Mouse (Mus musculus): ENCODE results near the gene Gapvd1. TPM values are rescaled to one million over a fixed set of nuclear protein-coding genes. Genes with fewer than 3 reads are reported as not detected.

Gapvd1 gene
- polyA plus RNA-seq, 1 experiment = 86.3 TPM

GRCm38 (mm10) chr2:34711904-34712303 is 43.1 kb downstream of the Gapvd1 start:
- H3K4me1 ChIP-seq (ENCODE audit: control insufficient read depth, insufficient read depth, low read length) = no peaks in the 10 kb centered on the region
- no peaks in the 10 kb centered on the region for H3K27me3 ChIP-seq (ENCODE audit: control insufficient read depth, insufficient read depth, low read length, poor library complexity, severe bottlenecking)
- peaks cover 36% of the 10 kb centered on the region for H3K36me3 ChIP-seq (ENCODE audit: control insufficient read depth, insufficient read depth, low read length, poor library complexity, severe bottlenecking)
- TF ChIP-seq CTCF (IDR thresholded peaks at IDR 0.05; ENCODE audit: low read depth, low read length) (no peak), EP300 (IDR thresholded peaks at IDR 0.05; ENCODE audit: insufficient read depth, low read depth, low read length) (no peak), POLR2A (IDR thresholded peaks at IDR 0.05; ENCODE audit: insufficient read depth, low read length) (no peak)
- H3K27ac ChIP-seq (ENCODE audit: insufficient read depth, low read length) = no peak overlapping the region
- H3K9ac ChIP-seq (ENCODE audit: low read depth, poor library complexity, severe bottlenecking) = no peak overlapping the region
- H3K4me3 ChIP-seq (ENCODE audit: low read depth, low read length) = no peak overlapping the region
- H3K9me3 ChIP-seq (replicated peaks; ENCODE audit: control insufficient read depth, insufficient read depth, low read length, poor library complexity, severe bottlenecking) = no peaks in the 10 kb centered on the region

GRCm38 (mm10) chr2:34708675-34709074 is 46.4 kb downstream of the Gapvd1 start:
- H3K9ac ChIP-seq (ENCODE audit: low read depth, poor library complexity, severe bottlenecking) = no peak overlapping the region
- TF ChIP-seq EP300 (IDR thresholded peaks at IDR 0.05; ENCODE audit: insufficient read depth, low read depth, low read length) = no peak
- TF ChIP-seq CTCF (IDR thresholded peaks at IDR 0.05; ENCODE audit: low read depth, low read length) = no peak
- TF ChIP-seq POLR2A (IDR thresholded peaks at IDR 0.05; ENCODE audit: insufficient read depth, low read length) = no peak
- H3K4me1 ChIP-seq (ENCODE audit: control insufficient read depth, insufficient read depth, low read length) = no peaks in the 10 kb centered on the region
- no peaks in the 10 kb centered on the region for H3K27me3 ChIP-seq (ENCODE audit: control insufficient read depth, insufficient read depth, low read length, poor library complexity, severe bottlenecking)
- no peak overlapping the region for H3K27ac ChIP-seq (ENCODE audit: insufficient read depth, low read length)
- H3K36me3 ChIP-seq (ENCODE audit: control insufficient read depth, insufficient read depth, low read length, poor library complexity, severe bottlenecking) = peaks cover 45% of the 10 kb centered on the region
- no peak overlapping the region for H3K4me3 ChIP-seq (ENCODE audit: low read depth, low read length)
- H3K9me3 ChIP-seq (replicated peaks; ENCODE audit: control insufficient read depth, insufficient read depth, low read length, poor library complexity, severe bottlenecking) = no peaks in the 10 kb centered on the region

GRCm38 (mm10) chr2:34696592-34696991 is 58.4 kb downstream of the Gapvd1 start:
- TF ChIP-seq POLR2A (IDR thresholded peaks at IDR 0.05; ENCODE audit: insufficient read depth, low read length) (no peak), CTCF (IDR thresholded peaks at IDR 0.05; ENCODE audit: low read depth, low read length) (no peak), EP300 (IDR thresholded peaks at IDR 0.05; ENCODE audit: insufficient read depth, low read depth, low read length) (no peak)
- Histone ChIP-seq H3K9ac (ENCODE audit: low read depth, poor library complexity, severe bottlenecking) (no peak overlapping the region), H3K27me3 (ENCODE audit: control insufficient read depth, insufficient read depth, low read length, poor library complexity, severe bottlenecking) (no peaks in the 10 kb centered on the region), H3K4me3 (ENCODE audit: low read depth, low read length) (no peak overlapping the region), H3K27ac (ENCODE audit: insufficient read depth, low read length) (no peak overlapping the region), H3K36me3 (ENCODE audit: control insufficient read depth, insufficient read depth, low read length, poor library complexity, severe bottlenecking) (peaks cover 36% of the 10 kb centered on the region), H3K4me1 (ENCODE audit: control insufficient read depth, insufficient read depth, low read length) (no peaks in the 10 kb centered on the region), H3K9me3 (replicated peaks; ENCODE audit: control insufficient read depth, insufficient read depth, low read length, poor library complexity, severe bottlenecking) (no peaks in the 10 kb centered on the region)

- H3K4me1 ChIP-seq (ENCODE audit: control insufficient read depth, insufficient read depth, low read length) = no peaks in the 10 kb centered on the region
- H3K27ac ChIP-seq (ENCODE audit: insufficient read depth, low read length) = no peak overlapping the region
- H3K4me3 ChIP-seq (ENCODE audit: low read depth, low read length) = no peak overlapping the region
- peaks cover 45% of the 10 kb centered on the region for H3K36me3 ChIP-seq (ENCODE audit: control insufficient read depth, insufficient read depth, low read length, poor library complexity, severe bottlenecking)
- H3K9ac ChIP-seq (ENCODE audit: low read depth, poor library complexity, severe bottlenecking) = no peak overlapping the region
- no peaks in the 10 kb centered on the region for H3K9me3 ChIP-seq (replicated peaks; ENCODE audit: control insufficient read depth, insufficient read depth, low read length, poor library complexity, severe bottlenecking)
- no peaks in the 10 kb centered on the region for H3K27me3 ChIP-seq (ENCODE audit: control insufficient read depth, insufficient read depth, low read length, poor library complexity, severe bottlenecking)
- no peak for TF ChIP-seq EP300 (IDR thresholded peaks at IDR 0.05; ENCODE audit: insufficient read depth, low read depth, low read length)
- TF ChIP-seq POLR2A (IDR thresholded peaks at IDR 0.05; ENCODE audit: insufficient read depth, low read length) = no peak
- TF ChIP-seq CTCF (IDR thresholded peaks at IDR 0.05; ENCODE audit: low read depth, low read length) = no peak
Observed at GRCm38 (mm10) chr2:34692861-34693260, 62.2 kb downstream of the Gapvd1 start.

GRCm38 (mm10) chr2:34684076-34684870 is 70.8 kb downstream of the Gapvd1 start:
- Histone ChIP-seq H3K36me3 (ENCODE audit: control insufficient read depth, insufficient read depth, low read length, poor library complexity, severe bottlenecking) (peaks cover 31% of the 10 kb centered on the region), H3K9me3 (replicated peaks; ENCODE audit: control insufficient read depth, insufficient read depth, low read length, poor library complexity, severe bottlenecking) (no peaks in the 10 kb centered on the region)

GRCm38 (mm10) chr2:34677976-34678375 is 77.1 kb downstream of the Gapvd1 start:
- Histone ChIP-seq H3K4me1 (ENCODE audit: control insufficient read depth, insufficient read depth, low read length) (no peaks in the 10 kb centered on the region), H3K9ac (ENCODE audit: low read depth, poor library complexity, severe bottlenecking) (no peak overlapping the region), H3K27me3 (ENCODE audit: control insufficient read depth, insufficient read depth, low read length, poor library complexity, severe bottlenecking) (no peaks in the 10 kb centered on the region), H3K36me3 (ENCODE audit: control insufficient read depth, insufficient read depth, low read length, poor library complexity, severe bottlenecking) (peaks cover 17% of the 10 kb centered on the region), H3K4me3 (ENCODE audit: low read depth, low read length) (no peak overlapping the region), H3K27ac (ENCODE audit: insufficient read depth, low read length) (no peak overlapping the region), H3K9me3 (replicated peaks; ENCODE audit: control insufficient read depth, insufficient read depth, low read length, poor library complexity, severe bottlenecking) (no peaks in the 10 kb centered on the region)
- TF ChIP-seq CTCF (IDR thresholded peaks at IDR 0.05; ENCODE audit: low read depth, low read length) (no peak), EP300 (IDR thresholded peaks at IDR 0.05; ENCODE audit: insufficient read depth, low read depth, low read length) (no peak), POLR2A (IDR thresholded peaks at IDR 0.05; ENCODE audit: insufficient read depth, low read length) (no peak)

More at GRCm38 (mm10) chr2:34684076-34684870, 70.8 kb downstream of the Gapvd1 start:
- H3K4me3 ChIP-seq (ENCODE audit: low read depth, low read length) = no peak overlapping the region
- TF ChIP-seq EP300 (IDR thresholded peaks at IDR 0.05; ENCODE audit: insufficient read depth, low read depth, low read length) = no peak
- TF ChIP-seq POLR2A (IDR thresholded peaks at IDR 0.05; ENCODE audit: insufficient read depth, low read length) = no peak
- TF ChIP-seq CTCF (IDR thresholded peaks at IDR 0.05; ENCODE audit: low read depth, low read length) = no peak
- no peaks in the 10 kb centered on the region for H3K4me1 ChIP-seq (ENCODE audit: control insufficient read depth, insufficient read depth, low read length)
- H3K27me3 ChIP-seq (ENCODE audit: control insufficient read depth, insufficient read depth, low read length, poor library complexity, severe bottlenecking) = no peaks in the 10 kb centered on the region
- H3K27ac ChIP-seq (ENCODE audit: insufficient read depth, low read length) = no peak overlapping the region
- H3K9ac ChIP-seq (ENCODE audit: low read depth, poor library complexity, severe bottlenecking) = no peak overlapping the region
